Mouse (Mus musculus) lung, postnatal 36 days (tissue): ENCODE data around the gene Nemp1.

Source experiments
- DNase-seq: peaks from one replicate; pipeline ENCODE4 v3.0.0; 2022; ENCODE audit warnings: mixed read lengths

Gene Nemp1

GRCm38 (mm10) chr10:127728437-127728836, 61.7 kb downstream of the Nemp1 start:
- DNase-seq, result no peak

DNA sequence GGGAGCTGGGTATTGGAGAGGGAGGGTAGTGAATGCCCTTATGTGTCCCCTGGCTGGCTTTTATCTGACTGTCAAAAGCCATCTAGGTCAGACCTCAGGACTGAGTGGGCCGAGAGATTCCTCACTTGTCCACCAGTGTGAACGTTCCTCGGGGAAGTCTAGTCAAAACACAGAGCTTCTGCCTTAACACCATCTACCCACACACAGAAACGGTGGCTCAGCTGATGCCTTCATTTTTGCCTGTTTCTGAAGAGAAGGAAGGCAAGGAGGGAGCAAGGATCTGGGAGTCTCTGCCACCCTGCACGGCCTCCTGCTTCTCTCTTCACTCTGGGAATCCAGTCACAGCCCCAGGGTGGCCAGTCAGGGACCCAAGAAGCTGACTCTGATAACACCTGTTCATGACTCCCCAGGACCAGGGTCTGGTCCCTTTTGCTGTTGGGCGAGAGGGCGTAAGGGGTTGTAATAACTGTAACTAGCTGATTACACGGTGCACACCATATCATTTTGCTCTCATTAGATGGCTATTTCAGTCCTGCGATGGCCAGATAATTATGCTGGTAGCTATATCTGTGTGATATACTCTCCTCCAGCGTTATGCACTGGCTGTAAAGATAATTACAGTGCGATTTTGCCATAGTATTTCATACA, 63.7 kb downstream of the Nemp1 start:
- DNase-seq, result no peak

DNA sequence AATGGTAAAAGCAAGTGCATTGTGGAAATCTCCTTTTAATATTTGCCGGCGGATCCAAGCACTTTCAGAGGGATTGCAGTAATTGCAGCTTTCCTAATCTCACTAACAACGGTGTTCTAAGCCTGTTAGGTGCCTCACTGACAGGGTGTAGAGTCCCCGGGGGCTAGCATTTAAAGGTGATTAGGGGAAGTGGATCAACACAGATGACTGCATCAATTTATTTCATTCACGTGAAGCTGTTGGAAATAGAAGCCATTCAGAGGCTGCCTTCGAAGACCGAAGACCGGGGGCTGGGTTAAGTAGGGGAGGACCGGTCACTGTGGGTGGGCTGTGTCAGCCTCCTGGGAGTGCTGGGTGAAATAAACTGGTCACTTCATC, 64.2 kb downstream of the Nemp1 start:
- no peak for DNase-seq

GRCm38 (mm10) chr10:127731397-127731796, 64.7 kb downstream of the Nemp1 start:
- DNase-seq, result no peak

- peak; percentile 34 for DNase-seq
These were observed 67.7 kb downstream of the Nemp1 start for GRCm38 (mm10) chr10:127734434-127734833.

DNA sequence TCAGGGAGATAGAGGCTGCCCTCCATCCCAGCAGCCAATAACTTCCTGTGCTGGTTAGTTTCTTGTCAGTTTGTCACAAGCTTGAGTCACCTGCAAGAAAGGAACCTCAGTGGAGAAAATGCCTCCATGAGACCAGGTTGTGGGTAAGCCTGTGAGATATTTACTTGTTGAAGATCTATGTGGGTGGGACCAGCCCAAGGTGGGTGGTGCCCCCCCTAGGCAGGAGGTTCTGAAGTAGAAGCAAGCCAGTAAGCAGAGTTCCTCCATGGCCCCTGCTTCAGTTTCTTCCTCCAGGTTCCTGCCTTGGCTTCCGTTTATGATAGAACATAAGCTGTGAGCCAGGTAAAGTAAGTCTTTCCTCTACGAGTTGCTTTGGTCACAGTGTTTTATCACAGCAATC, 69.6 kb downstream of the Nemp1 start:
- DNase-seq, result no peak

DNA sequence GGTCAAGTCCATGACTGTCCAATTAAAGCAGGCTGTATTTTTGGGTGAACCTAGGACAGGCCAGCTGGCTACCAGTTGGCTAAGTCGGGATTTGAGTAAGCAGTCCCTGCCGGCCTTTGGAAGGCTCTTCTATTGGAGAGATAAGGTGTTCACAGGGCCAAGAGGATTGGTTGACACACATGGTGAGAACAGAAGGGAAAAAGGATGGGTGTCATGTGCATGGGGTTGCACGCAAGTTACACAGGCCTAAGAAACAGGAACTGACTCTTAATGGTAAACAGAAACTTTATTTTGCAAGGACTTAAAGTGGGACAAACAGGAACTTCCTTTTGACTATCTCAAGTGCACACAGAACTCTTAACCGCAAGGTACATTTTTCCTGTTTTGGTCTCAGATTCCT, 70.2 kb downstream of the Nemp1 start:
- peak; percentile 60 for DNase-seq

DNA sequence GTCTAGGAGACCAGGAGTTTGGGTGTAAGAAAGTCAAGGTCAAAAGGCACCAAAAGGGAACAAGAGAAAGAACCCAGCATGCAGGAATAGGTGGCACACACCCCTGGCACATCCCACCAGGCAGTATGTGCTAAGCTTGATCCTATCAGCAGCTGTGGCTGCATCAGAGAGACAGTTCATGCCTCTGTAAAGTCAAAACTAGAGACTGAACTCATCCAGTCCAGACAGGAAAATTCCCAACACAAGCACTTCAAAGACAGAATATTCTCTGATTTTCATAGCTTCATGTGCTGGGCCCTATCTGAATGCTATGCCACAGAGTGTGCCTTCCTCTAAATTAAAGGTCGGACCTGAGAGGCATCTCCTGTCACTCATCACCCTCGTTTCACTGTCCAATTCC, 70.9 kb downstream of the Nemp1 start:
- DNase-seq, result no peak

DNA sequence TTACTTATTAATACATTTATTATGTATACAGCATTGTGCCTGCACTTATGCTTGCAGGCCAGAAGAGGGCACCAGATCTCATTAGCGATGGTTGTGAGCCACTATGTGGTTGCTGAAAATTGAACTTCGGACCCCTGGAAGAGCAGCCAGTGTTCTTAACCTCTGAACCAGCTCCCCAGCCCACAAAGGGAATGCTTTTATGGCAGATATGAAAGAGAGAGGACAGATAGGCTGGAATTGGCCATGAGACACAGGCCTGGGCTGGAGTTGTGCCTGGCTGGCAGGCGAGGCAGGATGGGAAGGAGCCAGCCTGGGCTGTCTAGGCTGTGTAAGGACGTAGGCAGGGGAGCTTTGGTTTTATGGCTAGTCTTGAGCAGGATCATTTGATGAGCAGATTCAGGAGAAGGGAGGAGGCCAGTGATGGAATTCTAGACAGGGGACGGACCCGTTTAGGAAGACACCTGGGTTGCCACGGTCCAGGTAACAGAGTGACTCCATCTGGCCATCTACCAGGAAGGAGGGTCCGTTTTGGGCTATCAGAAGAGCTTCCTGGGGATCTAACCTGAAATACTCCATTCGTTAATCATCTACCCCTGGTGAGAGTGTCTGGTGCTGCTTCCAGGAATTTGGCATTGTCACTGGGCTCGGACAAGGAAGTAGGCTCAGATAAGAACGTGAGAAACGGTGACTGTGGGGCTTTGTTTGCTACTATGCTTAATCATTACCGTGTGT, 71.6 kb downstream of the Nemp1 start:
- peak; percentile 50 for DNase-seq

DNA sequence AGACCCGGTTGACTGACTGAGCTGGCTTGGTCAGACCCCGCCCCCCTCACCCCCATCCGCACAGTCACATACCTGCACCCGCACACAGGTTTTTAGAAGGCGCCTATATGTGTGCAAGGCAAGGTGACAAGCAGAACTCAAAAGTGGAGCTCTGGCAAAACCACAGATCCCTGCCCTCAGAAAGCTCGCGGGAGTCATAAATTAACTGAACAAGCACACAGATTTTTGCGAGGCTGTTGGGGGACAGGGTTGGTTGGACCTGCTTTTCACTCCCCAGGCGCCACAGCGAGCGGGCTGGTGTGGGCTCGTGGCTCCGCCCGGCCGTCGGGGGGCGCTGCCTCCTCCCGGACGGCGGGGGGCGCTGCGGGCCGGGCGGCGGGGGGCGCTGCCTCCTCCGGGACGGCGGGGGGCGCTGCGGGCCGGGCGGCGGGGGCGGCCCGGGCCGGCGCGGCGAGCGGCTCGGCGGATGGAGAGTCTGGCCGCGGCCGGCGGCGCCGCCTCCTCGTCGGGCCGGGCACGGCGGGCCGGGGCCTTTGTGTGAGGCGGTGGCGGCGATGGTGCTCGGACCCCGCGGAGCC, 72.5 kb downstream of the Nemp1 start, which contains the start of gene Zbtb39:
Gene Zbtb39, plus strand, starts transcription at position 456 of the 578 bp plus-strand sequence.
- DNase-seq, result peak; percentile 77

DNA sequence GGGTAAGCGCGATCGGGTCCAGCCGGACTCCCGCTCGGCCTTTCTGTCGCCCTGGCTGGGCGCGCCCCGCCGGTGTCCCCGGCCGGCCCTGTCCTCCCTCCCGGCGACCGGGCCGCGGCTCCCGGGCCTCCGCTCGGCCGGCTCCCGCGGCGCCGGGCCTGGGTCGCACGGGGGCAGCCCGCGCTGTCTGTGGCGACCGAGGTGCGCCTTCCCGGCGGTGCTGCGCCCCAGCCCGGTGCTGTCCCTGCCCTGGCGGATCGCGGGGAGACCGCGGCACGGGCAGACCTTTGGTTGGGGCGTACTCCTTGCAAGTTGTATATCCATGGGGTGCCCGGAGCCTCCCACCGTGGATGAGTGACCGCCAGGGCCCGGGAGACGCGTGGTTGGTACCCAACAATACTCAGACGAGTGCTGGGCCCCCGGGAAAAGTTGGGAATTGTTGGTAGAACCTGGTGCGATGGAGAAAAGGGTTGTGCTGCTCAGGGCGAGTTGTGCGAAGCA, 73.0 kb downstream of the Nemp1 start:
- DNase-seq, result no peak

GRCm38 (mm10) chr10:127744661-127745060, 78.0 kb downstream of the Nemp1 start:
- peak; percentile 68 for DNase-seq

DNA sequence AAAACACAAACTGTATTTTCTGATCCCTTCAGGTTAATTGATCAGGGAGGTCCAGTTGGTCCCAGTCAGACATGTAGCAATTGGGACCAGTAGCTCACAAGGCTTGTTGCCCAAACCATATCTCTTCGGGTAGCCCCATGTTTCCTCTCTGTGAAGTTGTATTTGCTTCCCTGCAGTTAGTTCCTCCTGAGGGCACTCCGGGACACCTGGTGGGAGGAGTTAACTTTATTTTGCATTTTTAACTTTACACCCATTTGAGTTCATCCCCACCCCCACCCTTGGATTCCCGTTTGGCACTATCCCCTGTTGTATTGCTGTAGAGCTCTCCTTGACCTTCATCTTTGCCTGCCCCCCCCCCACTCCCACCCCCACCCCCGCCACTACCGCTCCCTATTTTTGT, 79.2 kb downstream of the Nemp1 start:
- no peak for DNase-seq

- DNase-seq, result no peak
These were observed 80.6 kb downstream of the Nemp1 start for GRCm38 (mm10) chr10:127747254-127747653.

- peak; percentile 56 for DNase-seq
These were observed 82.3 kb downstream of the Nemp1 start for GRCm38 (mm10) chr10:127748847-127749612.

DNA sequence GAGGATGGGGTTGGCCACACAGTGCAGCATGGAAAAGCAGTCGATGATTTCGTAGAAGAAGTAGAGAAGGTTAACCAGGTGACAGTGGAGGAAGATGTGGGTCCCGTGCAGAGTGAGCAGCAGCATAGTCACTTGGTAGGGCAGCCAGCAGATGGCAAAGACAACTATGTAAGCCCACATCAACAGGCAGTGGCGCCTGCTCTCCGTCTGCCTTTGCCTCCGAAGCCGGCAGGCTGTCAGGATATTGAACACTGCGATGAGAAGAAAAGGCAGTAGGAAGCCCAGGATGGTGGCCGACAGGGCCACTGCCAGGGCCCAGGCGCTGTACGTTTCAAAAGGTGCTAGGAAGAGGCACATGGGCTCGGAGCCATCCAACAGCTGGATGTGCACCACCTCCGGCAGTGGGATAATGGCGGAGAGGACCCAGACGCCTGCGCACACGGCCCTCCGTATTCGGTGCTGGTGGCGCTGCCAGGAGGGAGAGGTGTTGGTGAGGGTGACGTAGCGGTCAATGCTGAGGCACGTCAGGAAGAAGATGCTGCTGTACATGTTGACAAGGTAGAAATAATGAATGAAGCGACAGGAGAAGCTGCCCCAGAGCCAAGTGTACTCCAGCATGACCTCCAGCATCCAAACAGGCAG, 83.6 kb downstream of the Nemp1 start:
- no peak for DNase-seq
